Mouse (Mus musculus): ENCODE measurements around the gene Scamp2. TPM values are rescaled to one million over a fixed set of nuclear protein-coding genes. Genes with fewer than 3 reads are reported as not detected.
A peak's percentile ranks its signal among the peaks of the same experiment; 100 is the strongest.

The Scamp2 gene
- polyA plus RNA-seq, 1 experiment from 2014 or later = 56.2 TPM

GRCm38 (mm10) chr9:57553119-57553518 lies 7.6 kb upstream of the Scamp2 start:
- Histone ChIP-seq H3K4me1 (peaks cover 6% of the 10 kb centered on the region), H3K4me2 (replicated peaks) (no peak overlapping the region), H3K27ac (no peak overlapping the region), H3K4me3 (no peak overlapping the region), H3K27me3 (no peaks in the 10 kb centered on the region), H3K9me3 (no peaks in the 10 kb centered on the region), H3K36me3 (peaks cover 24% of the 10 kb centered on the region), H3K9ac (no peak overlapping the region)
- 72% methylated on average over 11 of the region's 11 CpGs for WGBS
- ATAC-seq (ENCODE audit: insufficient number of reproducible peaks, insufficient read depth, low FRiP score, low TSS enrichment) = no peak

- 40% methylated on average over 3 of the region's 3 CpGs for WGBS
- Histone ChIP-seq H3K4me3 (no peak overlapping the region), H3K9ac (no peak overlapping the region), H3K27me3 (no peaks in the 10 kb centered on the region), H3K9me3 (no peaks in the 10 kb centered on the region), H3K36me3 (peaks cover 10% of the 10 kb centered on the region; the same call in 1 of the 2 replicates), H3K27ac (no peak overlapping the region), H3K4me1 (peaks cover 6% of the 10 kb centered on the region), H3K4me2 (replicated peaks) (no peak overlapping the region)
- no peak for ATAC-seq (ENCODE audit: insufficient number of reproducible peaks, insufficient read depth, low FRiP score, low TSS enrichment)
Observed at GRCm38 (mm10) chr9:57554753-57555152, 6.0 kb upstream of the Scamp2 start.

- no peak overlapping the region for H3K4me3 ChIP-seq
- no peak overlapping the region for H3K9ac ChIP-seq
- no peak overlapping the region for H3K27ac ChIP-seq
- ATAC-seq (ENCODE audit: insufficient number of reproducible peaks, insufficient read depth, low FRiP score, low TSS enrichment) = no peak
- no peak overlapping the region for H3K4me2 ChIP-seq (replicated peaks)
- peaks cover 7% of the 10 kb centered on the region for H3K4me1 ChIP-seq
- H3K27me3 ChIP-seq = no peaks in the 10 kb centered on the region
- no peaks in the 10 kb centered on the region for H3K9me3 ChIP-seq
- H3K36me3 ChIP-seq = no peaks in the 10 kb centered on the region
- 79% methylated on average over 3 of the region's 3 CpGs for WGBS
Observed at GRCm38 (mm10) chr9:57557215-57557614, 3.5 kb upstream of the Scamp2 start.

- Histone ChIP-seq H3K36me3 (no peaks in the 10 kb centered on the region), H3K27ac (no peak overlapping the region), H3K4me1 (peaks cover 15% of the 10 kb centered on the region), H3K4me2 (replicated peaks) (no peak overlapping the region), H3K4me3 (no peak overlapping the region), H3K9me3 (no peaks in the 10 kb centered on the region), H3K27me3 (no peaks in the 10 kb centered on the region), H3K9ac (no peak overlapping the region)
- no peak for ATAC-seq (ENCODE audit: insufficient number of reproducible peaks, insufficient read depth, low FRiP score, low TSS enrichment)
- 82% methylated on average over 4 of the region's 4 CpGs for WGBS
Observed at GRCm38 (mm10) chr9:57558625-57559024, 2.1 kb upstream of the Scamp2 start.

- ATAC-seq (ENCODE audit: insufficient number of reproducible peaks, insufficient read depth, low FRiP score, low TSS enrichment) = no peak
- WGBS = 68% methylated on average over 2 of the region's 2 CpGs
- Histone ChIP-seq H3K4me1 (peaks cover 15% of the 10 kb centered on the region), H3K36me3 (no peaks in the 10 kb centered on the region), H3K9me3 (no peaks in the 10 kb centered on the region), H3K27ac (no peak overlapping the region), H3K9ac (no peak overlapping the region), H3K4me3 (no peak overlapping the region), H3K27me3 (no peaks in the 10 kb centered on the region), H3K4me2 (replicated peaks) (no peak overlapping the region)
Observed at GRCm38 (mm10) chr9:57559568-57559967, 1.2 kb upstream of the Scamp2 start.

GRCm38 (mm10) chr9:57560263-57560662 lies 480 bp upstream of the Scamp2 start:
- Histone ChIP-seq H3K4me1 (peaks cover 15% of the 10 kb centered on the region), H3K36me3 (no peaks in the 10 kb centered on the region), H3K4me3 (peak overlapping the region; percentile 74), H3K27me3 (no peaks in the 10 kb centered on the region), H3K9me3 (no peaks in the 10 kb centered on the region), H3K4me2 (replicated peaks) (peak overlapping the region; percentile 75), H3K9ac (peak overlapping the region; percentile 49), H3K27ac (peak overlapping the region; percentile 46; the same call in 1 of the 2 replicates)
- 32% methylated on average over 7 of the region's 7 CpGs for WGBS
- ATAC-seq (ENCODE audit: insufficient number of reproducible peaks, insufficient read depth, low FRiP score, low TSS enrichment) = no peak

- WGBS = 84% methylated on average over 13 of the region's 13 CpGs
- Histone ChIP-seq H3K4me1 (peaks cover 22% of the 10 kb centered on the region), H3K9ac (no peak overlapping the region), H3K9me3 (no peaks in the 10 kb centered on the region), H3K4me3 (peak overlapping the region; percentile 74), H3K4me2 (replicated peaks) (peak overlapping the region; percentile 75), H3K27me3 (no peaks in the 10 kb centered on the region), H3K36me3 (no peaks in the 10 kb centered on the region), H3K27ac (no peak overlapping the region)
- ATAC-seq (ENCODE audit: insufficient number of reproducible peaks, insufficient read depth, low FRiP score, low TSS enrichment) = no peak
Observed at GRCm38 (mm10) chr9:57561711-57562099, 962 bp downstream of the Scamp2 start.

- H3K4me2 ChIP-seq (replicated peaks) = no peak overlapping the region
Observed at GRCm38 (mm10) chr9:57562896-57563372, 2.2 kb downstream of the Scamp2 start.

GRCm38 (mm10) chr9:57564609-57565008 lies 3.9 kb downstream of the Scamp2 start:
- no peak for ATAC-seq (ENCODE audit: insufficient number of reproducible peaks, insufficient read depth, low FRiP score, low TSS enrichment)
- 87% methylated on average over 6 of the region's 6 CpGs for WGBS
- Histone ChIP-seq H3K4me3 (no peak overlapping the region), H3K36me3 (peaks cover 17% of the 10 kb centered on the region), H3K4me2 (replicated peaks) (no peak overlapping the region), H3K9ac (no peak overlapping the region), H3K27ac (no peak overlapping the region), H3K9me3 (no peaks in the 10 kb centered on the region), H3K4me1 (peaks cover 22% of the 10 kb centered on the region), H3K27me3 (no peaks in the 10 kb centered on the region)

More at GRCm38 (mm10) chr9:57562896-57563372, 2.2 kb downstream of the Scamp2 start:
- no peak for ATAC-seq (ENCODE audit: insufficient number of reproducible peaks, insufficient read depth, low FRiP score, low TSS enrichment)
- no peak overlapping the region for H3K4me3 ChIP-seq
- H3K27me3 ChIP-seq = no peaks in the 10 kb centered on the region
- peaks cover 22% of the 10 kb centered on the region for H3K4me1 ChIP-seq
- H3K9me3 ChIP-seq = no peaks in the 10 kb centered on the region
- WGBS = 70% methylated on average over 4 of the region's 4 CpGs
- H3K27ac ChIP-seq = no peak overlapping the region
- no peak overlapping the region for H3K9ac ChIP-seq
- H3K36me3 ChIP-seq = 0 out of 2 replicates have a peak, but pooled peaks cover under 1% of the 10 kb centered on the region

GRCm38 (mm10) chr9:57565741-57566221 lies 5.0 kb downstream of the Scamp2 start:
- 32% methylated on average over 10 of the region's 10 CpGs for WGBS
- H3K4me1 ChIP-seq = peaks cover 22% of the 10 kb centered on the region
- H3K27ac ChIP-seq = no peak overlapping the region
- no peaks in the 10 kb centered on the region for H3K9me3 ChIP-seq
- H3K4me2 ChIP-seq (replicated peaks) = no peak overlapping the region
- H3K36me3 ChIP-seq = peaks cover 20% of the 10 kb centered on the region
- H3K27me3 ChIP-seq = no peaks in the 10 kb centered on the region
- H3K9ac ChIP-seq = no peak overlapping the region; the same call in 1 of the 2 replicates
- ATAC-seq (ENCODE audit: insufficient number of reproducible peaks, insufficient read depth, low FRiP score, low TSS enrichment) = no peak; the same call in 1 of the 2 replicates
- no peak overlapping the region for H3K4me3 ChIP-seq

- WGBS = 55% methylated on average over 8 of the region's 8 CpGs
- Histone ChIP-seq H3K27ac (no peak overlapping the region), H3K27me3 (no peaks in the 10 kb centered on the region), H3K4me1 (peaks cover 16% of the 10 kb centered on the region), H3K9ac (no peak overlapping the region), H3K36me3 (peaks cover 25% of the 10 kb centered on the region), H3K9me3 (no peaks in the 10 kb centered on the region), H3K4me3 (no peak overlapping the region), H3K4me2 (replicated peaks) (no peak overlapping the region)
- no peak for ATAC-seq (ENCODE audit: insufficient number of reproducible peaks, insufficient read depth, low FRiP score, low TSS enrichment)
Observed at GRCm38 (mm10) chr9:57566846-57567245, 6.1 kb downstream of the Scamp2 start.

GRCm38 (mm10) chr9:57568500-57568899 lies 7.8 kb downstream of the Scamp2 start:
- H3K9me3 ChIP-seq = no peaks in the 10 kb centered on the region
- H3K4me1 ChIP-seq = peaks cover 7% of the 10 kb centered on the region; the same call in 1 of the 2 replicates
- no peak overlapping the region for H3K4me2 ChIP-seq (replicated peaks)
- no peak overlapping the region for H3K4me3 ChIP-seq
- H3K27ac ChIP-seq = no peak overlapping the region
- H3K9ac ChIP-seq = no peak overlapping the region
- 93% methylated on average over 6 of the region's 6 CpGs for WGBS
- ATAC-seq (ENCODE audit: insufficient number of reproducible peaks, insufficient read depth, low FRiP score, low TSS enrichment) = no peak
- no peaks in the 10 kb centered on the region for H3K27me3 ChIP-seq
- peaks cover 25% of the 10 kb centered on the region for H3K36me3 ChIP-seq

All from embryonic facial prominence, embryonic 12.5 days (tissue).